Mouse (Mus musculus) forebrain, embryonic 12.5 days (tissue): ENCODE data around the gene Gja3. TPM values are rescaled to one million over a fixed set of nuclear protein-coding genes. Genes with fewer than 3 reads are reported as not detected.
"Not testable (repeated sequence)": the region's sequence is repeated elsewhere in the genome, so short reads cannot be mapped to it uniquely, and the experiment has no call there.

Experiments
- ATAC-seq: fragments of 200-750 bp; cut with Nextera tagmentation; 2 replicates; pipeline ENCODE4 v1.8.0; 2017; ENCODE audit warnings: moderate TSS enrichment; ENCODE audit not compliant: low FRiP score
- H3K27ac ChIP-seq: fragments of 300-500 bp; sonication (generic); 2 replicates; pipeline ENCODE4 v1.5.1; 2016; ENCODE audit warnings: mild to moderate bottlenecking
- H3K27me3 ChIP-seq: fragments of 300-500 bp; sonication (generic); 2 replicates; pipeline ENCODE4 v1.6.1; 2016; ENCODE audit warnings: mild to moderate bottlenecking
- H3K36me3 ChIP-seq: fragments of 300-500 bp; sonication (generic); replicated peaks from 2 replicates; pipeline ENCODE4 v1.6.1; 2016; ENCODE audit warnings: mild to moderate bottlenecking
- H3K4me1 ChIP-seq: fragments of 300-500 bp; sonication (generic); 2 replicates; pipeline ENCODE4 v1.6.1; 2016
- H3K4me2 ChIP-seq: fragments of 300-500 bp; sonication (generic); 2 replicates; pipeline ENCODE4 v1.6.1; 2016; ENCODE audit warnings: mild to moderate bottlenecking, moderate library complexity
- H3K4me3 ChIP-seq: fragments of 300-500 bp; sonication (generic); replicated peaks from 2 replicates; pipeline ENCODE4 v1.5.1; 2016; ENCODE audit warnings: mild to moderate bottlenecking
- H3K9ac ChIP-seq: fragments of 300-500 bp; sonication (generic); 2 replicates; pipeline ENCODE4 v1.6.1; 2016; ENCODE audit warnings: mild to moderate bottlenecking
- H3K9me3 ChIP-seq: fragments of 300-500 bp; sonication (generic); 2 replicates; pipeline ENCODE4 v1.6.1; 2016
- WGBS: fragments of 180-500 bp; shearing (Covaris S2); methylation state at CpG from one replicate; pipeline ENCODE4 v1.1.7; 2016; 5-methylcytosine and 5-hydroxymethylcytosine counted together
- polyA plus RNA-seq: library from polyadenylated mRNA; unstranded; fragments of >200 nt; fragmentation: Nextera tagmentation; extraction: Ambion mirVana; gene quantifications from 2 replicates; pipeline ENCODE4 v1.2.1, GENCODE M21; 2016

Gja3 gene
- polyA plus RNA-seq, 1 experiment from 2014 or later = 0.46 TPM

DNA sequence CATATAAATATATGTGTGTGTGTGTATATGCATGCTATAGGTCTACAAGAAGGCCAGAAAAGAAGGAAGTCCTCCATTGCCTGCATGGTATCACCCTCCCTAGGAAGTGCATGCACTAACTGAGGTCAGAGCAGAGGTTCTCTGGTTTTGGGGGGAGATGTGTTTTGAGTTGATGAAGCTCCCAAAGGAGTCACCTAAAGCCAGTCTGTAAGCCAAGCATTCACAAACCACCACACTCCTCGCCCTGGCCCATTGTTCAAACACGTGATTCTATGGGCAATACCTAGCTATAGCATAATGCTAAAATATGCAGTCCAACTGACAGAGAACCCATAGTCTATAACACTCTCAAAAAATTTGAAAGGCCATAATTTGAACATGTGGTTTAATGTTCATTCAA, 39.5 kb downstream of the Gja3 start:
- Histone ChIP-seq H3K4me2 (no peak overlapping the region), H3K27me3 (no peaks in the 10 kb centered on the region), H3K9ac (no peak overlapping the region), H3K27ac (no peak overlapping the region), H3K9me3 (no peaks in the 10 kb centered on the region), H3K4me3 (no peak overlapping the region), H3K4me1 (no peaks in the 10 kb centered on the region), H3K36me3 (no peaks in the 10 kb centered on the region)
- ATAC-seq = no peak
- 85% methylated on average over 2 of the region's 2 CpGs for whole genome bisulfite sequencing

DNA sequence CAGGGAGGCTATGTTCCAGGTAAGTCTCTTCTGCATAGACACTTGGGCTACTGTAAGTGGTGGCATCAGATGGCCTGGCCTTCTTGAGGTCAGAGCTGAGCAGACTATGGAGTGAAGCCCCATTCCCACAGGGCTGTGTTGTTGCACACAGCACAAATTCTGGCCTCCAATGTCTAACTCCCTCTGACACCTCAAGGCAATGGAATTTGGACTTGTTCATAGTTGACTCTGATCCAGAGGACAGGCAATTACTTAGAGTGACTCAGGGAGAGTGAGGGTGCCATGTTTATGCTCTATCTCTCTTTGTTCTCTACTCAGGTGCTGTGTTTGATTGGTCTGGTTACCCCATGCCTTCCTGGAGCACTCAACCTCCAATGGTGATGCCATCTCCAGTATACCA, 41.1 kb downstream of the Gja3 start:
- not testable (repeated sequence) for H3K4me1 ChIP-seq, H3K9me3 ChIP-seq, H3K4me3 ChIP-seq, ATAC-seq, H3K27ac ChIP-seq, H3K36me3 ChIP-seq, H3K27me3 ChIP-seq, H3K4me2 ChIP-seq, H3K9ac ChIP-seq

DNA sequence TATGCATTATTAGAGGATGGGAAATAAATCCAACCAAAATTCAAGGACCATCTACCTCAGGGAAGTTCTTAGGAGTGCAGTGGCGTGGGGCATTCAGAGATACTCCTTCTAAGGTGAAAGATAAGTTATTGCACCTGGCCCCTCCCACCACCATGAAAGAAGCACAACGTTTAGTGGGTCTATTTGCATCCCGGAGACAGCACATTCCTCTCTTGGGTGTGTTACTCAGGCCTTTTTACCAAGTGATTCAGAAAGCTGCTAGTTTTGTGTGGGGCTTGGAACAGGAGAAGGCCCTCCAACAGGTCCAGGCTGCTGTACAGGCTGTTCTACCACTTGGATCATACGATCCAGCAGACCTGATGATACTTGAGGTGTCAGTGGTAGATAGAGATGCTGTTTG, 69.3 kb downstream of the Gja3 start:
- Histone ChIP-seq H3K4me3 (no peak overlapping the region), H3K9ac (no peak overlapping the region), H3K4me1 (no peaks in the 10 kb centered on the region), H3K27me3 (no peaks in the 10 kb centered on the region), H3K9me3 (no peaks in the 10 kb centered on the region), H3K36me3 (no peaks in the 10 kb centered on the region), H3K4me2 (no peak overlapping the region), H3K27ac (no peak overlapping the region)
- ATAC-seq = no peak
- WGBS = 80% methylated on average over 4 of the region's 4 CpGs

Other genes with a start within 250 kb of the Gja3 start
- gene Zmym5, start 246.4 kb downstream of the Gja3 start, polyA plus RNA-seq = 32.4 and 33.2 TPM in 2 replicates
- gene Zmym2, start 171.4 kb downstream of the Gja3 start, polyA plus RNA-seq = 88.2 and 89.5 TPM in 2 replicates
- 6.7 and 12.5 TPM in 2 replicates for gene Gjb2, start 46.6 kb upstream of the Gja3 start, polyA plus RNA-seq
- gene Gm4491, start 57.8 kb upstream of the Gja3 start, polyA plus RNA-seq = not detected in 2 replicates
- 3.2 and 3.7 TPM in 2 replicates for gene Gjb6, start 75.5 kb upstream of the Gja3 start, polyA plus RNA-seq